Mouse (Mus musculus) gastrocnemius, adult 2 months (tissue): ENCODE data around the gene Trpv1. TPM values are rescaled to one million over a fixed set of nuclear protein-coding genes. Genes with fewer than 3 reads are reported as not detected.

Experiments
- DNase-seq: peaks from one replicate; pipeline ENCODE4 v3.0.0; 2022
- H3K27ac ChIP-seq: fragments of 200-600 bp; 2 replicates; pipeline ENCODE4 v1.8.1; 2022; ENCODE audit warnings: mild to moderate bottlenecking
- H3K4me3 ChIP-seq: fragments of 200-600 bp; 2 replicates; pipeline ENCODE4 v1.8.1; 2022; ENCODE audit warnings: mild to moderate bottlenecking, moderate library complexity
- CTCF ChIP-seq: fragments of 200-600 bp; IDR thresholded peaks from 2 replicates; pipeline ENCODE4 v1.8.1; 2022; ENCODE audit warnings: antibody characterized with exemption, mild to moderate bottlenecking, moderate library complexity
- intact Hi-C: fragments of 180-260 bp; cut with DNase I; formaldehyde crosslinking; loops from one replicate; pipeline ENCODE4 v1.15.1; 2025
- long read RNA-seq, 2 experiments: library from polyadenylated mRNA; stranded (forward); transcript quantifications; one replicate each; pipeline ENCODE4 v2.0.0; 2021
- total RNA-seq, 2 experiments: library from RNA; stranded (reverse); gene quantifications; 2 replicates each; pipeline ENCODE4 v1.2.3; 2021

Trpv1 gene
- under 1 TPM; 0.06 to 0.20 TPM for total RNA-seq
- long read RNA-seq, experiment 1, result 0 reads
- long read RNA-seq, experiment 2, partial matches to known transcripts, result 0 of 1 reads
- long read RNA-seq, experiment 2, other reads (novel, unspliced or antisense), result 1 of 1 reads

- TF ChIP-seq CTCF, result no peak
- Histone ChIP-seq H3K4me3 (no peak within 1 kb of the TSS), H3K27ac (no peak within 1 kb of the TSS)
- intact Hi-C loops, result no loop called here
- DNase-seq, result no peak
Observed at GRCm38 (mm10) chr11:73233992-73234391, at the start of gene Trpv1. Gene Trpv1, plus strand, starts transcription at chr11:73234292.

GRCm38 (mm10) chr11:73185872-73186615 lies 48.0 kb upstream of the Trpv1 start:
- TF ChIP-seq CTCF, result no peak
- Histone ChIP-seq H3K27ac (no peak overlapping the region), H3K4me3 (no peak overlapping the region)
- intact Hi-C loops, result no loop called here
- DNase-seq, result no peak

GRCm38 (mm10) chr11:73187231-73187630 lies 46.9 kb upstream of the Trpv1 start:
- H3K27ac ChIP-seq, result no peak overlapping the region
- no peak for TF ChIP-seq CTCF
- H3K4me3 ChIP-seq, result no peak overlapping the region
- no peak for DNase-seq
- intact Hi-C loops, result no loop called here

GRCm38 (mm10) chr11:73193047-73193446 lies 41.0 kb upstream of the Trpv1 start:
- H3K27ac ChIP-seq, result no peak overlapping the region
- no peak for DNase-seq
- intact Hi-C loops, result no loop called here
- H3K4me3 ChIP-seq, result no peak overlapping the region
- TF ChIP-seq CTCF, result no peak

GRCm38 (mm10) chr11:73194444-73194843 lies 39.6 kb upstream of the Trpv1 start:
- no peak for TF ChIP-seq CTCF
- intact Hi-C loops, result no loop called here
- no peak overlapping the region for H3K4me3 ChIP-seq
- no peak overlapping the region for H3K27ac ChIP-seq
- DNase-seq, result no peak

GRCm38 (mm10) chr11:73198190-73198589 lies 35.9 kb upstream of the Trpv1 start:
- Histone ChIP-seq H3K4me3 (peak overlapping the region; percentile 92), H3K27ac (peak overlapping the region; percentile 94)
- no peak for TF ChIP-seq CTCF
- intact Hi-C loops, result loop anchor here (2.0 kb wide), 1 partner anchor 21 kb away; the partner anchor contains the start of genes Emc6 and Tax1bp3
- no peak for DNase-seq

DNA sequence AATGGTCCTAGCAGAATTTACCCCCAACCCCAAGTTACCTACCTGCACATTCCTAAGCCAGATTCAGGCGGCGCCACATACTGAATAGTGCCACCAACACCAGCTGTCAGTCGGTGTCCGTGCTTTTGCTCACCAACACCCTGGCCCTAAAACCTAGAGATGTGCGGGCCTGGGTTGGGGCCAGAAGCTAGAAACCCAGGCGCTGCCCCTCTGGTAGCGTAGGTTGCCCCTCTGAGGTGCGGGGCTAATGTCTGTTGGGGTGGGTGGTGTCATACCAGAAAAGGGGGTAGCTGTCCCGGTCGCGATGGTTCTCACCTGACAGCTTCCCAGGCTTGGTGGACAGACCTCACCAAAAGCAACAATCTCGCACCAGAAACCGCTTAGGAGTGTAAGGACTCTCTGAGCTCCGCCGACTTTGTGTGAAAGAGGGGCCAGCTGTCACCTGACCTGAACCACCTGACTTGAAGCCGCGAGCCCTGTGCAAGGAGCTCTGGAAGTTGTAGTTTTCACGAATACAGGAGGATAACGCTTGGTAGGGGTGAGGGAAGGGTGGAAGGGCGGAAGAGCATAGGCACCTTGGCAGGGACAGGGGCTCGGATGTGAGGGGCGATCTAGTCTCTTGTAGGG lies 35.4 kb upstream of the Trpv1 start, which contains the start of gene Ctns:
Gene Ctns, minus strand, starts transcription at position 440 of the 627 bp plus-strand sequence.
- no peak for TF ChIP-seq CTCF
- Histone ChIP-seq H3K4me3 (peak within 1 kb of the TSS; percentile 92), H3K27ac (peak within 1 kb of the TSS; percentile 94)
- DNase-seq, result peak; percentile 85
- intact Hi-C loops, result loop anchor here (2.0 kb wide), 1 partner anchor 22 kb away; the partner anchor contains the start of genes Emc6 and Tax1bp3

GRCm38 (mm10) chr11:73199230-73199712 lies 34.8 kb upstream of the Trpv1 start, which contains the start of gene Shpk:
Gene Shpk, plus strand, starts transcription at chr11:73199460.
- peak; percentile 95 for DNase-seq
- peak within 1 kb of the TSS; percentile 94 for H3K27ac ChIP-seq
- intact Hi-C loops, result loop anchor here (2.0 kb wide), 1 partner anchor 22 kb away; the partner anchor contains the start of genes Emc6 and Tax1bp3
- TF ChIP-seq CTCF, result no peak
- peak within 1 kb of the TSS; percentile 92 for H3K4me3 ChIP-seq

DNA sequence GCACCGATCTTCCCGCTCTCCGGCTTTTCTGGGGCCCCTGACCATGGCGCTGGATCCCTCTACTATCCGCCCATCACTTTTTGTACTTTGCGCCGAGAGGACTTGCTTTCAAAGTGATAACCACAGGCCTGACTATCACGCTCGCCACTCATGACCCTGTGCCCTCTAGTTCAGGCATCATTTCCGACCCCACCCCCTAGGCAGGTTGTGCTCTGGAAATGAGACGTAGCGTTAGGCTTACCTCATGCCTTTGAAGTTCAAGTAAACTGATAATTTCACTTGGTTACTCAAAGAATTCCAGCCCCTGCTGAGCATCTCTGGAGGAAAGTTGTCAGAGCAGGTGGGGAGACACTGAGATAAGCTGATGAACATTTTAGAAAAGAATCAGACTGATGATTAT lies 34.2 kb upstream of the Trpv1 start:
- TF ChIP-seq CTCF, result no peak
- DNase-seq, result no peak
- H3K4me3 ChIP-seq, result peak overlapping the region; percentile 92
- intact Hi-C loops, result loop anchor here (2.0 kb wide), 1 partner anchor 23 kb away; the partner anchor contains the start of genes Emc6 and Tax1bp3
- H3K27ac ChIP-seq, result peak overlapping the region; percentile 94

GRCm38 (mm10) chr11:73201021-73201420 lies 33.1 kb upstream of the Trpv1 start:
- Histone ChIP-seq H3K4me3 (no peak overlapping the region), H3K27ac (peak overlapping the region; percentile 65)
- no peak for DNase-seq
- intact Hi-C loops, result no loop called here
- TF ChIP-seq CTCF, result no peak

GRCm38 (mm10) chr11:73201597-73201996 lies 32.5 kb upstream of the Trpv1 start:
- intact Hi-C loops, result no loop called here

DNA sequence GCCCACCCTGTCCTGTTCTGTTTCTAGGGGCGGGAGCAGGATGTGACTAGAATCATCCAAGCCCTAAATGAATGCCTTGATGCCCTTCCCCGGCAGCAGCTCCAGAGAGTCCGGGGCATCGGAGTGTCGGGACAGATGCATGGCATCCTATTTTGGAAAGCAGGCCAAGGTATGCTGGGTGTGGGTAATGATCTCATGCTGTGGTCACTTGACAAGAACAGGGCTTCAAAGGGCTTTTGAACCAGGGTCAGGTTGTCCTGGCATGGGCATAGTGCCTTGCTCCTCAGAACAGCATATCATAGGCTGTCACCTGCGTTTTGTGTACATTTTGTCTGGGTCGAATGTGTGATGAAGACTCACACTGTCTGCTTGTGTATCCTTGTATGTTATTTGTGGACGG lies 30.2 kb upstream of the Trpv1 start:
- peak overlapping the region; percentile 40 for H3K27ac ChIP-seq
- DNase-seq, result no peak
- H3K4me3 ChIP-seq, result no peak overlapping the region
- TF ChIP-seq CTCF, result no peak
- intact Hi-C loops, result no loop called here

More at GRCm38 (mm10) chr11:73201597-73201996, 32.5 kb upstream of the Trpv1 start:
- no peak overlapping the region for H3K4me3 ChIP-seq
- H3K27ac ChIP-seq, result peak overlapping the region; percentile 65
- peak; percentile 29 for DNase-seq
- peak; percentile 40 for TF ChIP-seq CTCF

GRCm38 (mm10) chr11:73205194-73205593 lies 28.9 kb upstream of the Trpv1 start:
- intact Hi-C loops, result no loop called here
- no peak for DNase-seq
- no peak overlapping the region for H3K4me3 ChIP-seq
- no peak overlapping the region for H3K27ac ChIP-seq
- no peak for TF ChIP-seq CTCF
